Mouse (Mus musculus) embryo, embryonic 10 days (tissue): Measurements from ENCODE around the gene Lemd1.

Source experiments
- DNase-seq: peaks from one replicate; pipeline ENCODE4 v3.0.0-alpha.2; 2015; ENCODE audit warnings: low spot score

Gene Lemd1

DNA sequence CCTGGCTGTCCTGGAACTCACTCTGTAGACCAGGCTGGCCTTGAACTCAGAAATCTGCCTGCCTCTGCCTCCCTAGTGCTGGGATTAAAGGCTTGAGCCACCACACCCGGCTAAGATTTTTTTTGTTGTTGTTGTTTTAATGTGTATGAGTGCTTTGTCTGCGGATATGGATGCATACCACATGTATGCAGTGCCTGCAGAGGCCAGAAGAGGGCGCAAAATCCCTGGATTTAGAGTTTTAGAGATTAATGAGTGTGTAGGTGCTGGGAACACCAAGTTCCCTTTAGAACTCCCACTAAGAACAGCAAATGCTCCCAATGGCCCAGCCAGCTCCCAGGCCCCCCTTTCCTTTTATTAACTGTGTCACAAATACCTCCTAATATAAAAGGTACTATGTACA is 25.4 kb upstream of the Lemd1 start:
- DNase-seq: no peak

DNA sequence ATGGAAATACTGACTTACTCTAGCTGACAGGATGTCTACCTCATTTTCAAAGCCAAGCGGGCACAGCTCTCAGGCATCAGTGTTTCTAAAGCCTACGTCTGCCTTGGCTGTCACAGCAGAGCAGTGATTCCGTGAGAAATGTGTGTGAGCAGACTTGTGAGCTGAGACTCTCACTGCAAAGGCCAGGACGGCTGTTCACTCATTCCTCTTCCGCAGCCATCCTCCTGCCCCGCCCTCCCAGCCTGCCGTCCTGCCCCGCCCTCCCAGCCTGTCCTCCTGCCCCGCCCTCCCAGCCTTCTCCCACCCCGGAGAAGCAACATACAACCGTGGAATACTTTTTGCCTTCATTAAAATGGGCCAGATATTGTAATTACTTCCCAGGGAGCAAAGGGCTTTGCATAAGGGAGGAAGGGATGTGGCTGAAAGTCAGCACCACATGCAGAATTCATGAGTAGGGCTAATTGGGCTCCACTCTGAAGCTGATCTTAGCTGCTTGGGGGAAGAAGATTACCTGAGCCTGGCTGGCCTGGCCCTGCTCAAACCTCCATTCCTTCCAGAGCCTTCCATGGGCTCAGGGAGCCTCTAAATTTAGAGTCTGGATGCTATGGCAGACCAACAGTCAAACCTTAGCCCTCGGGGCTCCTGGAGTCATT is 23.0 kb upstream of the Lemd1 start:
- peak; percentile 53 for DNase-seq

DNA sequence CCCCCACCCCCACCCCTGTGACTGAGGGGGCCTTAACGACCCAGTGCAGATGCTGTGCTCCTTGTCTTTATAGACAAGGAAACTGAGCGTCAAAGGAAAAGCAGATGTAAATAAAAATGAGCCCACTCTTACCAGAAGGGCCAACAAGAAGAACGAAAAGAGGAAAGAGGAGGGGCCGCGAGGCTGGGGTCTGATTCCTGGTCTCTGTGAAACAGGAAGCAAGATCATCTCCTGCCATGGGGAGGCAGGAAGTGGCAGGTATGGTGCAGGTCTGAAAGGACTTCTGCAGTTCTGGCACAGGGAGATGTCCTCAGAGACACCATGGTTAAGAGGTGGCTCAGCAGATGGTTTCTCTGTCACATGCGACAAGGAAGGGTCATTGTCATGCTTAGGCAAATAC is 20.5 kb upstream of the Lemd1 start:
- no peak for DNase-seq

DNA sequence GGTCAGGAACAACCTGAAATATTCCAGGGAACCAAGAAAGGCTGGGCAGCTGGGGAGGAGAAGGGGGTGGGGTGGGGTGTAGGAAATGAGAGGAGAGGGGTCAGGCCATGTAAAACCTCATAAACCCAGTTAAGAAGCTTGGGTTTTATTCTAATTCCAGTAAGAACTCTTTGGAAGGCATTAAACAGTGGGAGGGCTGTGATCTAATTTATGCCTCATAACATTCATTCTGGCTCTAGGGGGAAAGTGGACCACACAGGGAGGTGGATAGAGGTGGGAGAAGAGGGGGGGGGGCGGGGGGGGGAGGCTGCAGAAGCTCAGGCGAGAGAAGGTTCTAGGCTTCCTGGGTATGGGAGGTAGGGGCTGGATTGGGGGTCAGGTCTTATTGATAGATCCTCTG is 19.6 kb upstream of the Lemd1 start:
- no peak for DNase-seq

DNA sequence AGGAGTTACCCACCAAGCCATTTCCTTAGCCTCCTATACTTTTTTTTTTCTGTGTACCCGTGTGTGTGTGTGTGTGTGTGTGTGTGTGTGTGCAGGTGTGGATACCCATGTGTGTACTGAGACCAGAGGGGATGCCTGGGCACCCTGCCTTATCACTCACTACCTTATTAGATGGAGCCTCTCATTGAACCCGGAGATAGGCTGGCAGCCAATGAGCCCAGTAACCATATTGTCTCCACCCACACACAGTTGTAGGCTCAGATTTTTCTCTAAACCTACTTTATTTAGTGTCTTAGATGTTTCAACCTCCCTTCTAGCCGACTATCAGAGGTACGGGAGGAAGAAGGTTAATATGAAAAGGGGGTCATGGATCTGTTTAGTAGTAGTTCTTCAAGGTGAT is 4.9 kb upstream of the Lemd1 start:
- DNase-seq: no peak

DNA sequence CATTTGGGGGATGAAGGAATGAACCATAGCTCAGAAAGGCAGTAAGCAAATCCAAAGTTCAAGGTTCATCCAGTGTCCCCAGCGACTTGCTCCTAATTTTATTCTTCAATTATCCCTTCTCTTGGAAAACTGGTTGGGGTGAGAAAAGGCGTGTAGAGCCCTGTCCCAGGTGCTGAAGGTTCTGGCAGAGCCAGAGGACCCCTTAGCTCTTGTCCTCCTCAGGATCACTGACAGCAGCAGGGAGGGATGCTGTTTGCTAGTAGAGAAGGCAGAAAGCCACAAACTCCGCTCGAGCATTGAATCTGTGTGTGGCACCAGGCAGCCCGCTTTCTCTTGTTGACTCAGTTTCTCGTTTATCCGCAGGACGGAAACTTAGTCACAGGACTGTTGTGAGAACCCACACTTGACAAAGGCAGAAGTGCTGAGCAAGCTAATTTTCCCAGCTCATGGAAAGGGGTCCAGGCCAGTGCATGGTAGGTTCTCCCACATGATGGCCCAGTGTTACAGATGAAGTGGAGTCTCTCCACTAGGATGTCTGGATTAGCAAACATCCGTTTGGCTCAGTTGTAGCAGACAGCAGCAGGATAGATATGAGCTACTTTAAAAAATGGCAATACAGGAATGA is 2.7 kb upstream of the Lemd1 start:
- DNase-seq: peak; percentile 55

DNA sequence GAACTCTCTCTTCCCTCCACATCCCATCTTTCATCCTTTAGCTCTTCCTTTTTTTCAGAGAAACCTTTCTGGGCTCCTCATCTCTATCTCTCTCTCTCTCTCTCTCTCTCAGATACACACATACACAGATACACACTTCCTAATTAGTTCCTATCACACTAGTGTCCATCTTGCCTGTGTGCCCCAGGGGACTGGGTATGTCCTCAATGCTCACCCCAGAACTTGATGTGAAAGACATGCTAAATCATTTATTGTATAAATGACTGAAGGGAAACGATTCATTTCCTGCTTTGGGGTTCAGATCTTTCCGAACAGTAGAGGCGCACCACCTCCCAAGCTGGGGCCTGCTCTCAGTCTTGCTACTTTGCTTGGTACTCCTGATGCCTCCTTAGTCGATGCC is 2.0 kb upstream of the Lemd1 start:
- peak; percentile 5 for DNase-seq

DNA sequence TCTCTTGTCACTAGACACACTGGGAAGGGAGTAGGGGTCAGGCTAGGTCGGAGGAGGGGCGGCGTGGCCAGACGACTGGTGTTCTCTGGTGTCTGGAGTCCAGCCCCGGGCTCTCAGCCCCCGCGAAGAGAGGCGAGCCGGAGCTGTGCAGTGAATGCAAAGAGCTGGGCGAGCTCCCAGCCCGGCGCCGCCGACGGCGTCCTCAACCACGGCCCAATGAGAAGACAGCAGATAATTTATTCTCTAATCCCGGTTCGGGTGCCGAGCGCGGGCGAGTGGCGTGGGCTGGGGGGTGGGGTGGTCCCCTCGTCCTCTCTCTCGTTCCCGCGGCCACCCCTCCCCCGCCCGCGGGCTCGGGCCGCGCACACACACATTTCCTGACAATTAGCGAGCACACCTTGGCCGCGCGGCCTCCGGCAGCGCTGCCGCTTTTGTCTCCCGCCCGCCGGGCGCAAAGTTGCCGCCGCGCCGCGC is 1.2 kb upstream of the Lemd1 start:
- peak; percentile 82 for DNase-seq

DNA sequence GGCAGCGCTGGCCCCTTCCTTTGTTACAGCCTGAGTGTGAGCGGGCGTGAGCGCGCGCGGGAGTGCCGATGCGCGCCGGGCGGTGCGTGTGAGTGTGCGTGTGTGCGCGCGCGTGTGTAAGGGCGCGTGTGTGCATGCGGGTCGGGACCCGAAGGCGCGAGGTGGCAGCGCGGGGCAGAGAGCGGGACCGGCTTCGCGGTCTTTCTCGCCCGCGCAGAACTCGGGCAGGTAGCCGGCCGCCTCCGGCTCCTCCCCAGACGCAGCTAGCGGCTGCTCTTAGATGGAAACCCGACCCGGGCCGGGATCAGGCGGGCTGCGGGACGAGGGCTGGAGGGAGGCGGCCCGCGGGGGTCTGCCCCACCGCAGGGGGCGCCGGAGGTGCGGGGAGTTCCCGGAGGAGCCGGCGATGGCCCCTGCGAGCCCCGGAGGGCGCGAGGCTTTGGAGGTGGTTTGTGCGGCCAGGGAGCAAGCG is 574 bp upstream of the Lemd1 start:
- peak; percentile 52 for DNase-seq

DNA sequence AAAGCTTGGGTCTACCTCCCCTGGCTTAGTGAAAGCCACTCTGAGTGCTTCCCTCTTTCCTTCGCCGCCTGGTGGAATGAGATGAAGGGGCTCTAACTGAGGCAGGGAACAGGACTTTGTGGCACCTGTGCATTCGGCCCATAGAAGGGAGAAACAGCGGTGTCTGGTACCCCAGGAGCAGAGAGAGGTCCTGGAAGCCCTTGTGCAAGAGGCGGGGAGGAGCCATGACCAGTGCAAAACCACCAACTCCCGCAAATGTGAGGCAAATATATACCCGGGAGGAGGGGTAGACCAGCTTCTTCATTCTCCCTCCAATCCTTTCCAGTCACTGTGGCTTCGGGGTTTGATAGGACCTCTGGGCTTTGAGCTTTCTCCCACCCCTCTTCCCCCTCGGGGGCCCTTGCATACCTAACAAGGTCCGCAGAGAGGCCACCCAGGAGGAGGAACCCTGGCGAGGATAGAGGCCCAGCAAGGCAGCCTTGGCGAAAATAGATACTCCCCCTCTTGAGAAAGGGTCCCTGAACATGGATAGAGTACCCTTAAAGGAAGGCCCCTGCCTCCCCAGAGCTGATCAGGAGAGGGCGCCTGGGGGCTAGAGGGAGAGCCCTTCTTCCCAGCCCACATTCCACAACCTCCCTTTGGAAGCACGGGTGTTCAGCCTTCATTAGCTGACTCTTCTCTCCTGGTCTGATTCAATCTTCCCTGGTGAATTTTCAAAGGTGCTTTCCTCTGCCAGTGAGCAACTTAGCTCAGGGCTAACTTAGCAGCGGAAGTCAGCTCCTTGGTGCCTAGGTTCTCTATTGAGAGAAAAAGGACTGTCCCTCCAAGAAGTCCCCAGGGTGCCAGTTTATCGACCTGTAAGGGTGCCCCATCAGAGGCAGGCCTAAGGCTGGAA is 802 bp downstream of the Lemd1 start:
- peak; percentile 77 for DNase-seq

DNA sequence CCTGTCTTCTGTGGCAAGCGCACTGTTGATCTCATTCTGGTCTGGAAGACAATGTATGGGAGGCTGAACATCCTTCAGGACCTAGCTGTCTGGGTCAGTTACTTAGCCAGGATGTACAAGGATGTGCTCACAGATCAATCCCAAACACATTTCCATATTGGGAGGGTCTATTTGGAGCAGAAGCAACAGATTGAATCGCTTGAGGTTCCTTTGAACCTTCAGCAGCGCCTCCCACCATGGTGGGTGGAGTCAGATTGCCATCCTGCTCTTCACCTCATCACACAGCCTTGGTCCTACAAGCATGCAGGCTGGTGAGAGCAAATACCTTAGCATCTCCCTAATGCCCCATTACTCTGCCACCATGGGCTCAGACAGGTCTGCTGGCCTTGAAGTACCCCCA is 2.6 kb downstream of the Lemd1 start:
- DNase-seq: peak; percentile 3

DNA sequence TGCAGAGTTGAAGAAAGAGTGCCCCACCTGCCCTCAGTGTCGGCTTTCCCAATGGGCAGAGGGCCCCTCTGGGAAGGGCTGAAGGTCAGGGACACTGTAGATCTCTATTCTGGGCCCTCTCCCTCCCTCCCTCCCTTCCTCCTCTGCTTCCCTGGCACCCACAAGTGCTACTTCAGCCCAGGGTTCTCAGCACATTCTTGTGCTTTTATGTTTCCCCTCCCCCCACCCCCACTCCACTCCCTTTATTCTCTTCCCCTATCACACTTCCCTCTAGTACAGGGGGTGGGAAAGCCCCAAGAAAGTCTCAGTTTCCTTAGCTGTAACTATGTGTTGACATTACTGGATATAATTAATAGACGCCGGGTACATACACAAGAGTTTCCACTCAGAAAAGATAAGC is 3.4 kb downstream of the Lemd1 start:
- DNase-seq: no peak

DNA sequence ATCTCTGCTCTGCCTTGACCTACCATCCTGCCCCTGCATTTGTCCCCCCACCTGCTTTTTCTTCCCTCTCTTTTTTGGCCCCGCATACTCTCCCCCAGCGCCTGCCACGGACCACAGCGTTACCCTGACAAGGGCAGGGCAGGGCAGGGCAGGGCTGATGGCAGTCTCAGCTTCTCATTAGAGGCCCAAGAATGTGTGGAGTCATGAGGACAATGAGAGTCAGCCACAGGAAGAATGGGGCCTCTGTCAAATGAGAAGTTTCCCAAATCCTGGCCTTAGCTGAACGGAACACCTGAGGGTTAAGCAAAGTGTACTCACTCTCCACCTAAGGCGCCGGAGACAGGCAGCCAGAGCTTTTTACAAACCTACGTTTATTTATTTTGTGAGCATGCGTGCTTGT is 3.9 kb downstream of the Lemd1 start:
- no peak for DNase-seq

DNA sequence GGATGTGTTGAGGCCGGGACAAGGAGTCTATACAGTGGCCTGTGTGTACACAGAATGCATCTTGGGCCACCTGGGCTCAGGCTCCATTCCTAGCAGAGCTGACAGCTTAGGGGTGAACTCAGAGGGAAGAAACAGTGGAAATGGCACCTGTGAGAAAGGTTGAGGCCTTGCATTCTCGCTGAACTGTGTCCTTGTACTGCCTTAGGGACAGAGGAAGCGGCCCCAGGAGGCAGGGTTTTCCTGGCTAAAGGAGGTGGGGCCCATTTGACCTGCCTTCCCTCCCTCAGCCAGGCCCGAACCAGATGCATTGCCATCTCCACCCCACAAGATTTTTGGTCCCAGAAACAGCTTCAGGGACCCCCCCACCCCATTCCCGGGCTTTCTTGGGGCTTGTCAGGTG is 4.5 kb downstream of the Lemd1 start:
- DNase-seq: no peak

DNA sequence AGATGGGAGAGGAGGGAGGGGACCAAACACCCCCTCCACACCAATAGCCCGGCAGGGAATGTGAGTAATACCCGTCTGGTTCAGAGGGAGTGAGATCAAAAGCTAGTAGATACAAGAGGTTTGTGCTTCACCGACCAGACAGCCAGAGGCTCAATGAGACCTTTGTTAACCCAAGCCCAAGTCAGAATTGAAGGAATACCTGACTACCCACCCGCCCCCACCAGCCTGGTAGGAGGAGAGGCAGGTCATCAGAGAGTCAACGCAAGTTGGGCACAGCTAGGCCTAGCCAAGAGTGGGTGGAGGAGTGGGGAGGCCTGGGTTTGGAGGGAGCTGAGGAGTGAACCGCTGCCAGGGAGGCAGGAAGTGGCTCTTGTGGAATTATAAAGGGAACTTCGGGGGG is 5.1 kb downstream of the Lemd1 start:
- no peak for DNase-seq

DNA sequence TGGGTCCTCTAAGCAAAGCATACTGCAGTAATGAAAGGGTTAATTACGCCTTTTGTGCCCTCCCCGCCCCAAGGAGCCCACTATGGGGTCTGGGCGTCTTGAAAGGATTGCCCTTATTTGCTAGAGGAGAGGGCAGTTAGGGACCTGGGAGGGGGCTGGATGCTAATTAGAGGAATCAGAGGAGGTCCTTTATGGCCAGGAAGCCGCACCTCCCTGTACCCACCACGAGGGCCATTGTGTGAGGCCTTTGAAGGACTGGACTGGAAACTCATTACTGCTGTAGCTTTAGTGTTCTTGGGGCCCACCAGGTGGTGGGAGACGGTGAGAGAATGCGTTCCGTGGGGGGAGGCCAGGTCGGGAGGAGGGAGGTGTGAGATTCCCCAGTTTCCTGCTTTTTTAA is 6.4 kb downstream of the Lemd1 start:
- DNase-seq: peak; percentile 64

DNA sequence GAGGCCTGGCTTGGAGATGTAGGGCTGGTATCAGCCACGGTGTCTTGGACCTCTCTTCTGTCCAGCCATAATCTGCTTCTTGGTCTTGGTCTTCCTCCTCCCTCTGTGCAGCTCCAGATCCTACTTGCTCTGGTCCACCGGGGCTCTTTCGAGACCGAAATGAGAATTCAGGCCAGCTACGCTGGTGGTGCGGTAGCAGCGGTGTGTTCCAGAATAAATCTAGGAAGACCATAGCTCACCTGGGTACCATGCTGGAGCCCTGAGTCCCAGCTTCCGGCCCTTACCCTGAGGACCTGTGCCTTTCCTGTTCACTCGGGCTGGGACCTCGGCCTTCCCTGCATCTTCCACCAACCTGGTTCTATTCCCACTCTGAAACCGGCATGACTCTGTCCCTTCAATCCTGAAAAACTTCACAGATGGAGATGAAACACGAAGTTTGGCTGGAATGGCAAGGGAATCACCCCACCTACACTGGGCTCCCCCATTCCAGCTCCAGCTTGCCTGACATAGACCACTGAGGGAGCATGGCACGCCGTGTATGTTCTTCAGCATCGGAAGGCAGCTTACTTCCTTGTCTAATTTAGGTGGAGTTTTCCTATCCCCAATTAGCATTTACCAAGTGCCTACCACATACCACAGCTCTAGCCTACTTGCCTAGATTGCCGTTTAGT is 7.3 kb downstream of the Lemd1 start:
- DNase-seq: peak; percentile 3

DNA sequence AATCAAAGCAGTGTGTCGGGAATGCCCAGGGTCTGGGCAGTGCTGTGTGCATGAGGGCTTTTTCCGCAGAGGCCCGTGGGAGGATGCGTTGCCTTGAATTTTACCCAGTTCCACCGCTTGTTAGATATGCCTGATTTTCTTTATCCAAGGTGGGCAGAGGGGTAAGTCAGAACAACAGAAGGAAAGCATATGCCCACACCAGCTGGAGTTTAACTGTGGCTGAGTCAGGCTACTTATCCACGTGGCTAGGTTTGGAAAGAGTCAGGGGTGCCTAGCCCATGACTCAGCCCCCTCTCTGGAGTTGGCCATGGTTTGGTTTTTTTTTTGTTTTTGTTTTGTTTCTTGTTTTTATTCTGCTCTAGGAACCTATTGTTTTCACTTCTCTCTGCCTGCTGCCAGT is 8.0 kb downstream of the Lemd1 start:
- DNase-seq: peak; percentile 2

DNA sequence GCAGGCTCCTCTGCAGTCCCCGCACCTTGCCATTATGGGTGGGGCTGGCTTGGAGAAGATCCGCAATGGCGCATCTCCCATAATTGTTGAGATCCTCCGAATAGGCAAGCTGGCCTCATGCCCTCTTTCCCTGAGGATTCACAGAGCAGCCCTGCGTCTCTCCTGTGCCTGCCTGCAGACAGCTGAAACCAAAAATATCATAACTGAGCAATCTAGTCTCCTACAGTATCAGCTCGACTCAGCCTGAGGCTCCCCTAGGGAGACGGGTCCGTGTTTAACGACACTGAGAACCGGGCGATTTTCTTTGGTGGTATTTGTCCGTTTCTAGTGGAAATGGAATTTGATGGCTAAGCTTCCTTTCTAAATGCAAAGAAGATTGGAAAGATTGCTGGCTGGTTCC is 8.7 kb downstream of the Lemd1 start:
- DNase-seq: no peak

DNA sequence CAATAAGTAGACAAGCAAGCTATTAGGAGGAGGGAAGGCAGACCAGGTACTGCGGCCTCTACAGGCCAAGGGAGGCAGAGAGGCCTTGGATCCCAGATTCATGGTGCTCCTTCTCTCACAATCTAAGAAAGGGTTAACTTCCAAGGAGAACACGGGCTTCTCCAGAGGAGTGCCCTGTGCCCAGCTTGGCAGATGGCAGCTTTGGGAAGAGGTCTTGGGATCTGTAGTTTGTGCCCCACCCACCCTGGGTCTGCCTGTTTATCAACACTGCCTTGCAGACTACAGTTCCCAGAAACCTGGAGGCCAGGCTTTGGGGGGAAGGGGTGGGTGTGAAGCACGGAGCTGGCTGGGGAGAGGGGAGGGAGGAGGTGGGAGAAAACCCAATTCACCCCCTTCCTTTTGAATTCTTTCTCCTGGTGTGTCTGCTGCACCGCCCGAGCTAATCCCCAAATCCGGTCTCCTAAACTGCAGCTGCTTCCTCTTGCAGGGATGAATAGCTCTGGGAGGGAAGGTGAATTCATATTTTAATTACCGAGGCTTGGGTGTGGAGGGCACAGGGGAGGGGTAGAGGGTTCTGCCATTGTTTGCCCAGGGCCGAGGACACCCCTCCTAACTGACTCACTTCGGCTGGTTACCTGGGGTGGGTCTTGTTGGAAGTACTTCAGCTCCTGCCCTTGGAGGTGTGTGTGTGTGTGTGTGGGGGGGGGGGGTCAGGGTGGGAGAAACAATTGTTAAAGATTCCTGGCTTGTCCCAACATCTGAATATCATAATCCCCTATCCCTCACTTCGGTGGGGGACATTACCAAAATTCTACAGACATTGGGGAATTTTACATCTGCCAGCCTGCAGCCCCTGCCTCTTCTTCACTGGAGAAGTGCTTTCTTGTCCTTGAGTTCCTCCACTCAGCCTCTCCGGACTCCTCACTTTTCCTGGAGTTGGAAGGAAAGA is 9.6 kb downstream of the Lemd1 start:
- DNase-seq: peak; percentile 52

DNA sequence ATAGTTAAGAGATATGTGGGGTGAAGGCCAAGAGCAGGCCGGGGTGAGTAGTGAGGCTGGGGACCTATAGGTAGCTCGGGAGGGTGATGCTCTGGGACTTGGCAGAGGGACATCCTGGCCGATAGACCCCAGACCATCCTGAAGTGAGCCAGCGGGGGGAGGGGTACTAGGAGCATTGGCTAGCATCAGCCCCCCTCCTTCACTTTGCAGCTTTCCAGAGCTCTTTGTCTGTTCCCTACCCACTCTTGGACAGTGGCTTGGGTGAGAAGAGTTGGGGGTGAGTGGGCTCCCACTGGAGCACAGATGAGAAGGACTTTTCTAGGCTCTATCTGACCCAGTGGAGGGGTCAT is 10.3 kb downstream of the Lemd1 start:
- DNase-seq: no peak
